Mouse (Mus musculus): ENCODE results near the gene E2f8. TPM values are rescaled to one million over a fixed set of nuclear protein-coding genes. Genes with fewer than 3 reads are reported as not detected.
A peak's percentile ranks its signal among the peaks of the same experiment; 100 is the strongest.

The E2f8 gene
- total RNA-seq, 2 experiments from 2014 or later = 1.0 to 1.3 TPM

DNA sequence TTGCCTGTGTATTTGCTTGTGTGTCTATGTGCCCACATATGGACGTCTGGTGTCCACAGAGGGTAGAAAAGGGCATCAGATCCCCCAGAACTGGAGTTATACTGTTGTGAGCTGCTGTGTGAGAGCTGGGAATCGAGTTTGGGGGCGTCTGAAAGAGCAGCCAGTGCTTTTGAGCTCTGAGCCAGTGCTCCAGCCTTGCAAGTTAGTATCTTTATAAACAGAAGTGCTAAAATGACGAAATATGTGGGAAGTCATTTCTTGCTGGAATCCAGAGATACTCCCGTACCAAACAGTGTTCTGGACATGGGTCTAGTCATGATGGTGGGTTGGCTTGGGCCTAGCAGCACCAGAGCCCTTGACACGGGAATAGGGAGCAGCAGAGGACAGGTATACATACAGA, 13.4 kb upstream of the E2f8 start:
- DNase-seq (ENCODE audit: extremely low spot score in 1 of 2, low spot score in 2 of 2) = no peak
- intact Hi-C loops (cut with DNase I) = loop anchor here (1.0 kb wide), 1 partner anchor 227 kb away; no protein-coding TSS in a partner anchor

DNA sequence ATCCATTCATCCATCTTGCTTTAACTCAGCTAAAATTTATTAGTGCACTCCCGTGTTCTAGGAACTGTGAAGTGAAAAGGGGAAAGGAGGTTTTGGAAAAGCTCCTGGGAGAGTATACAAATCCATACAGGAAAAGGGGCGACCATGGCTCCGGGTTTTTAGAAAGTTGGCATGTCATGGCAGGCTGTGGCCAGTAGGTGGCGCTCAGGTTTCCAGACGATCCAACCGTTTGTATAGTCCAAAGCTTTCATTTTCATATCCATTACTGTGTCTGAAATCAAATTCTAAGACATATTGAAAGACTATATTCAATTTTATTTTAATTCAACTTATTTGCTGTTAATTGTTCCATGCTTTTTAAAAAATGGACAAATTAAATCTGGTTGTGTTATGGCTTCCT, 12.8 kb upstream of the E2f8 start:
- peak; percentile 61 to 71 for DNase-seq (ENCODE audit: extremely low spot score in 1 of 2, low spot score in 2 of 2)
- intact Hi-C loops (cut with DNase I) = loop anchor here (1.0 kb wide), 1 partner anchor 227 kb away; no protein-coding TSS in a partner anchor

DNA sequence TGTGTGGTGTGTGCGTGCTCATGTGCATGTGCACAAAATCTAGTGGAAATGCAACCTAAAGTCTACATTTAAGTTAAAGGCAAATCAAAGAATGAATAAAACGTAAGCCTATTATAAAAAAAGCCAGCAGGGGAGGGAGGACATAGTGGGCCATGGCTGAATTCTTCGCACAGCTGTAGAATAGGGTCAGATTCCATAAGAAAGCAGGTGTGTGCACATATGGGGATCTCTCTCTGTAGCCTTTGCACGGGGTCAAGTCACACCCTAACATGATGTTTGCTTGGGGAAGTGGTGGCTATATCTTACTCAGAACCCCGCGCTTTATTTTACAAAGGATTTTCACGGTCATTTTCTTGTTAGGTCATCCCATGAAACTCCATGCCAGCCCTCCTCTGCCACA, 11.7 kb upstream of the E2f8 start:
- no peak for DNase-seq (ENCODE audit: extremely low spot score in 1 of 2, low spot score in 2 of 2)
- intact Hi-C loops (cut with DNase I) = no loop called here

DNA sequence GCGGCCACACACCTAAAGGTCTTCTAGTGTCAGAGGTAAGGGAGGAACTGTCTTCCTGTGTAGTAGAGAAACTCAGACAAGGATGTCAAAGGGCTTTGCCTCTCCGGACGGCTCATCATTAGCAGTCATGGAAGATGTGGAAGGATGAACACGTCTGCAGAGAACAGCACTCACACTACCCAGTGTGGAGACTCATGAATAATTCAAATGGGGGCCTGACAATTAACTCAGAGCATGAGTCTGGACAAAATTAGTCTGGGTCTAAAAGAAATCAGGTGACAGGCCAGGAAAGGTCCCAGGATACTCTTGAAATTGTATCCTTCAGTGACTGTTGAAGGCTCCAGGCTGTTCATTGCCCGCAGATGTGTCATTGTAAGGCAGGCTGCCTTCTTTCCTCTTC, 9.6 kb upstream of the E2f8 start:
- DNase-seq (ENCODE audit: extremely low spot score in 1 of 2, low spot score in 2 of 2) = no peak
- intact Hi-C loops (cut with DNase I) = no loop called here

DNA sequence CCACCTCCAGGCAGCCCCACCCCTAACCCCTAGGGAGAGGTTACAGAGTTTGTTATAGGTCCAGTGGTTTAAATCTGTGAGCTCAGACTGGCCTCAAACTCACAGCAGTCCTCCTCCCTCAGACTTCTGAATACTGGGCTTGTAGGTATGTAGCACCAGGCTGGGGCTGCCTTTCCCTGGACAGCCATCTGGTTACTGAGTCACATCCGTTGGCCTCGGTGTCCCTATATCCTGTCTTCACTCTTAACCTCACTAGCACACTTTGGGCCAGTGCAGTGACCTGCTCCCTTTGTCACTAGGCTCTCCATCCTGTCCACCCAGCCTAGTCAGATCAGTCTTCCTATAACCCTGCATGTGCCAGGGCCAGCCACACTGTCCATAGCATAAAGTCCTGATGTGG, 7.4 kb upstream of the E2f8 start:
- DNase-seq (ENCODE audit: extremely low spot score in 1 of 2, low spot score in 2 of 2) = no peak
- intact Hi-C loops (cut with DNase I) = no loop called here

DNA sequence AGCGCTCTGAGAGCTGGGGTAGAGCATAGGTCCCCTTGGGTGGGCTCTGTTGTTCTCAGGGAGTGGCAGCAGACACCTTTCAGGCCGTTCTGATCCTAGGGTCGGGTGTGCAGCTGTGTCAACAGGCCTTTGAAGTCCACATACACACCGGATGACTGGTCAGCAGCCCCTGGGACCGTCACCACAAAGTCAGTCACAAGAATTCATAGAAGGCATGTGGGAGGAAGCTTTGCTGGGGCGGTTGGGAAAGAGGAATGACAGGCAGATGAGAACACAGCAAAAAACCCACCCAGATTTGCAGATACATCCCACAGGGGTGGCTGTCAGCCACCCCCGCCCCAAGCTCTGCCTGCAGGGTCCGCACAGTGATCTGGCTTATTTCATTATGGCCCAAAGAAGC, 6.6 kb upstream of the E2f8 start:
- DNase-seq (ENCODE audit: extremely low spot score in 1 of 2, low spot score in 2 of 2) = peak in 1 of 2 experiments; percentile 51
- intact Hi-C loops (cut with DNase I) = no loop called here

DNA sequence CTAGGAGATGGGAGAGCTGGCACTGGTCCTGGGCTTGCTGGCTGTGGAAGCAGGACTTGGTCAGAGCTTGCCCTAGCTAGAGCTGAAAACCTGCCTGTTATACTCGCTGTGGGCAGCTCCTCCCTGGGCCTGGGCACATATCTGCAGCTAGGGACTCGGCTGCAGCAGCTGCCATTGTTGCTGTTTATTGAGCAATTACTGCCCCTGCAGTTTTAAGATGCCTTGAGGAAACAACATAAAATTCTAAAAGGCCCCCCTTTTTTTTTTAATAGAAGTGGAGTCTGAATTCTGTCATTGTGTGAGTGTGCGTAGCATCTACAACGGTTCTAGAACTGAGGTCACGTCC, 2.8 kb upstream of the E2f8 start:
- intact Hi-C loops (cut with DNase I) = no loop called here
- no peak for DNase-seq (ENCODE audit: extremely low spot score in 1 of 2, low spot score in 2 of 2)

DNA sequence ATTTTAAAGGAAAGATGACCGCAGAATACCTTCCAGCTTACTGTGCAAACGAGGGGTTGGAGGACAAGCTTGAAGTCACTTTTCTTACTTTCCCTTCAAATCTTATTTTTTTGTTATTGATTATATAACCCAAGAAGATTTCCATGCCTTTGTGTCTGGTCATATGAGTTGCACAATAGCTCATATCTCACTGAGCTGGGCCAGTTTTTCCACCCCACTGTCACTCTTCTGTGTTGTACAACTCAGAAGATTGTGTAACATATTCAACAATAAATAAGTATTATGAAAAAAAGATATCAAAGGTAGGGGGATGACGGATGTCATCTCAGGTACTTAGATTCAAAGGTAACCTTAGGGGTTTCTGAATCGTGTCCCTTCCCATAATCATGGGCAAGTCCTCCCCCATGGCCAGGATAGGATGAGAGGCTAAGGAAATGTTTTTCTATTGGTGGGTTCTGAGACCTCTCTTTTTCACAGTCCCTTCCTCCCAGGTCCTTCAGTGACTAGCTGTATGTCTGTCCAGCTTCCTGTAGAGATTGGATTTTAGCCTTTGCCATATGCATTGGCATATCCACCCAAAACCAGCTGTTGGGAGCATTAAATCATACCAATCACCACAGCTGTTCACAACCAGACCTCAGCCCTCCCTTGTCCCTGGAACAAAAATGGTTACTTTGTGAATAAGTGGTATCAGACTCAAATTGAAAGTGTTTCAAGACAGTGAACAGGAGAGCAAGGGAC, 2.3 kb upstream of the E2f8 start:
- intact Hi-C loops (cut with DNase I) = no loop called here

DNA sequence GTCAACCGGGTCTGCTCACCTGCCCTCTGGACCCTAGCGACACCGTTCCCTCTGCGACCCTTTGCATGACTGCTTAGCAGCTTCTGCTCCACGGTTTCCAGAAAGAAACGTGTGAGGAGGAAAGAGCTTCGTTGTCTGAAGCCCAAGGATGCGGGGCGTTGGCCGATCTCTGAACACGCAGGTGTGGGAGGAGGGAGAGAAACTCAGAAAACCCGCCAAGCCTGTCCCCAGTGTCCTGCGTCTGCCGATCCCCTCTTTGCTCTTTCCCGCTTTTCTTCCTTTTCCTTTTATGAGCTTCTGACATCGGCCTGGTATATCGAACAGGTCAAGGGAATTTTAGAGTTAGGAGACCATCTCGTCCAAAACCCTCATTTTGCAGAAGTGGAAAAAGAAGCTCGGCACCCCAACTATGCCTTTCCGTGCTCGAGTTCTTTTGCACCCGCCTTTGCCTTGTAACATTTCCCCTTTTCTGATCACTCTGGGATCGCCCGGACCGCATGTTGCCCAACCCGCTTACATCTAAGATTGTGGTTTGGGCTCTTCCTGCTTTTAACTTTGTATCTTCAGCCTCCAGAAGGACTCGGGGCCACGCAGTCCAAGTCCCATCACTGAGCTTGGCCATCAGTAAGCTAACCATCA, 694 bp upstream of the E2f8 start:
- no peak for DNase-seq (ENCODE audit: extremely low spot score in 1 of 2, low spot score in 2 of 2)
- intact Hi-C loops (cut with DNase I) = no loop called here

More for the DNA sequence above, 2.3 kb upstream of the E2f8 start:
- no peak for DNase-seq (ENCODE audit: extremely low spot score in 1 of 2, low spot score in 2 of 2)

DNA sequence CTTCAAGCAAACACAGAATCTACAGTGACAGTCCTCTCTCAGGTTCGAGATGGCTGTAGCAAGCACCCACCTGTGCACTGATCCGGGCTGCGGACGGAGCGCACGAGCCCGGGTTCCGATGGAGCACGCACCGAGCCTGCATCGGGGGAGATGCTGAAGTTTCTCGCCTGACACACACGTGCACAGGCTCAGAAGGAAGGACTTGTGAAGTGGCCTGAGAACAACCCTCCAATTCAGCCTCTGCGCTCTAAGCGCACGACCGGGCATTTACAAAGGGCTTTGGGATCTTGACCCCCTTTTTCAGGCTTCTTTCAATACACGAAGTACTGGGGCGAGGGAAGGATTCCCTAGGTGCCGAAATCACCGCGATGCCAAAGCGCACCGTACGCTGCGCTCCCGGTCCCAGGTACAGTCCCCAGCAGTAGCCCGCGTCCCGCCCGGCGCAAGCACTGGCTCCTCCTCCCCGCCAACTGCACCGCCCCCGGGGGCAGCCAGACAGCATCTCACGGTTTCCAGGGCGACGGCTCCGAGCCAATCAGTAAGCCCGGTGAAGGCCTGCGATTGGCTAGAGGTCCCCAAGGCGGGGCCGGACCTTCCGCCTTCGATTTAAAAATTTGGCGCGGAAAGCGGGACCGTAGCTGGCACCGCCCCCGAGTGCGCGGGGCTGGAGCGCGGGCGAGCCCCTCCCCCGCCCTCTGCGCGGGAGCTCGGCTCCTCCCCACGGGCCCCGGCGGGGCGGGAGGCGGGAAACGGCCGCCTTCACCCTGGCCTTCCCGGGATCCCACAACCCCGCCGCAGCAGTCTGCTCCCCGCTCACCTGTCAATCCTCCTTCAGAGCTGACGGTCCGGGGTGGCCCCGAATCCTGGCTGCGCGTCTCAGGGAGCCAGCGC, 560 bp downstream of the E2f8 start:
- peak; percentile 96 to 99 for DNase-seq (ENCODE audit: extremely low spot score in 1 of 2, low spot score in 2 of 2)
- intact Hi-C loops (cut with DNase I) = no loop called here

DNA sequence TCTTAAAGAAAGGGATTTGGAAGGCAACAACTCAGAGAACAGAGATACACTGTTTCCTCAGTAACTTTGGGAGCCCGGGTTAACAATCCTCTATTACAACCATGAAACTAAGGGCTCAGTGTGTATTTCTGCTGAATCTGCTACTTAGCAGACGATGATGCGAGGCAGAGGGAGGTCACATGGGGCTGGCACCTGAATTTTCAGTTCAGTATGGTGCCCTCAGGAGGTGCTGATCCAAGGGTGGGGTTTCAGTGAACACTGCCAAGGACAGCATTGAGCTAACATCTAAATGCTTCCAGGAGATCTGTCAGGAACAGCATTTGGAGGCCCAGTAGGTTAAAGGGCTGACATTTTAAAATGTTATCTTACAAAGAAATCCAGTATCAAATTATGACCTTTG, 1.8 kb downstream of the E2f8 start:
- intact Hi-C loops (cut with DNase I) = loop anchor here (5.0 kb wide), 1 partner anchor 47 kb away; no protein-coding TSS in a partner anchor
- no peak for DNase-seq (ENCODE audit: extremely low spot score in 1 of 2, low spot score in 2 of 2)

DNA sequence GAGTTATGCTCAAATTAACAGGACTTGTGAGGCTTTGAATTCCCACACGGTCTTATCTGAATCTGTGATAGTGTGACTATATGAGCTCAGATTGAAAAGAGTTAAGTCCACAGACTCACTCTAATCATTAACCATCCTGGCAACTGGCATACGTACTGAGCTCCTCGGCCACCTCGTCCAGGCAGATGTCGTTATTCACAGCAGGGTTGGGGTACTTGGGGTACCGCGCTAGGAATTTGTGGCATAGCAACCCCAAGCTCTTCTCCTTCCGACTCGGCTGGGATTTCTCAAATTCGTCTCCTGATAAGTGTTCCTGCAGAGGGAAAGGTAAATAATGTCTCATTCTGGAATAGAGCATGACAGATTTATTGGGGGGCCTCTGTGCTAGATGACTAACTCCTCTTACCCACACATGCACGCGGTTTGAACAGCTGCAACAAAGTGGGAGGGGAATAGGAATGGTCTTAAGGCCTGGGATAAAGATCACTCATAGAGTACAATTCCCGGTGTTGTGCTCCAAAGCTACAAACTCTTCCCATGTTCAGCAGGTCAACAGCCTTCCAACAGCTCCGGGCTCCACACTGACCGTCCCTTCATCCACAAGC, 3.5 kb downstream of the E2f8 start:
- no peak for DNase-seq (ENCODE audit: extremely low spot score in 1 of 2, low spot score in 2 of 2)

DNA sequence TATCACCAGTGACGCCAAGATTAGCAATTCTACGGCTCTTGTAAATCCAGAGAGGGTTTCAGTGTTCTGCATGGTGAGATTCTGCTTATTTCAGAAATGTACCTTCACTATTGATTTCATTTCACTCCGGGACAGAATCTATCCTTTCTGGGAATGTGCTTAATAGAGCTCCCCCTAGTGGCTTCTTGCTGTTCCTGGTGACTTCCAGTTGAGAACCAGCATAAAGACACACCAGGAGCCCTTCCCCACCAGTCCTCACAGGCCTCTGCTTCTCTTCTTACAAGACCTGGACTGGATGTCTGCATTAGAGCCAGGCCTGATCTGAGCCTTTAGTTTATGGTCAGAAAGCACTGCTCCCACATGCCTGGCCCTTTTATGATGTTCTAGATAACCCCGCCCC, 4.9 kb downstream of the E2f8 start:
- intact Hi-C loops (cut with DNase I) = loop anchor here (2.0 to 5.0 kb wide), 2 partner anchors 44 to 126 kb away; no protein-coding TSS in a partner anchor

More for the DNA sequence above, 3.5 kb downstream of the E2f8 start:
- intact Hi-C loops (cut with DNase I) = loop anchor here (2.0 to 5.0 kb wide), 2 partner anchors 46 to 127 kb away; no protein-coding TSS in a partner anchor

DNA sequence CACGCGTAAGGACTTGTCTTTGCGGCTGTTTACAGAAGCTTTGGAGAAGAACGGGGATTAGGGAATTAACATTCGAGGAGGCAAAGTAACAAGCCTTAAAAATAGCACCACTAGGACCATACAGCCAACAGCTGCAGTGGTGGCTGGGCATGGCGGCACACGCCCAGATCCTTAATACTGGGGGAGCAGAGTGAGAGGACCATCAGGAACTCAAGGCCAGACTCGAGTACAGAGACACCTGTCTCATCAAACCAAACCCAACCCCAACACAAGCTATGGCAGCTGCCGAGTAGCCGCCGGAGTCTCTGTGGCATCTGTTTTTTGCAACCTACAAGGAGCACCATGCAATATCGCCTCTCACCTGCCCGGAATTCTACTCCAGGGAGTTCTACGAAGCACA, 6.3 kb downstream of the E2f8 start:
- intact Hi-C loops (cut with DNase I) = loop anchor here (5.0 kb wide), 1 partner anchor 43 kb away; no protein-coding TSS in a partner anchor
- DNase-seq (ENCODE audit: extremely low spot score in 1 of 2, low spot score in 2 of 2) = no peak

More for the DNA sequence above, 4.9 kb downstream of the E2f8 start:
- DNase-seq (ENCODE audit: extremely low spot score in 1 of 2, low spot score in 2 of 2) = peak in 1 of 2 experiments; percentile 49

DNA sequence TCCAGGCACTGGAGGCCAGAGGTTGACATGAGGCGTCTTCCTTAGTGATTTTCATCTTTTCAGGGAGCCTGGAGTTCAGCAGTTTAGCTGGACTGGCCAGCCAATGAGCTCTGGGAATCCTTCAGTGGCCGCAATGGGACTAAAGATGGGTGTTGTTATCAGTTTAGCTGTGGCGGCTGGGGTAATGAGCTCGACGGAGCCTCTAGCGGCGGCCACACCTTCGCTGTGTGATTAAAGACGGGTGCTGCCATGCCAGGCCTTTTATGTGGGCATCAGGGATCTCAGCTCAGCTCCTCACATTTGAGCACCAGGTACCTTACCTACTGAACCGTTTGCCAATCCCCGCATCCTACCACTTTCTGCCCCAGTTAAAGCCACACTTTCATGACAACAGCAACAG, 10.1 kb downstream of the E2f8 start:
- intact Hi-C loops (cut with DNase I) = loop anchor here (5.0 kb wide), 1 partner anchor 54 kb away; no protein-coding TSS in a partner anchor
- no peak for DNase-seq (ENCODE audit: extremely low spot score in 1 of 2, low spot score in 2 of 2)

DNA sequence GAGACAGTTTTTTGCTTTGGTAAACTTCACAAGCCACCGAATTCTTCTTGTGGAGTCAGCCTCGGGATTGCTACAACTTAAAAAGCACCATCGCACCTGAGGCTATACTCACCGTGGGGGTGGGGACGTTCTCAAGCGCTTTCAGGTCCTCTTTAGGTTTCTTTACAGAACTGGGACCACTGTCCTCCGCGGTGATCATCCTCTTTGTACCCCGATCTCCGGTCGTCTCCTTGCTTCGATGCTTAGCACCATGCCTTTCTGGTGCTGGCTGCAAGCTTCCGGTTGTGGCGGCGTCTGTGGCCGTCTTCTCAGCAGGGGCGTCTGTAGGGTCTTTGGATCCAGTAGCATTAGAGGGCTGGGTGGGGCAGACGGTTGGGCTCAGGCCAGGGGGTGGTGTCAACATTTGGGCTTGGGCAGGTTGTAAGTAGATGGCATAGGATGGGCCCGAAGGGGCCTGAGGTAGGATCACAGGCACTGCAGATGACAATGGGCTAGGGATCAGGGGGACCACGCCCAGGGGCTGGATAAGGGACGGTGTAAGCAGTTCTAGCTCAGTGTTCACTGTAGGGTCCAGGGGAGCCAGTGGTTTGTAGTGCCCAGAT, 10.7 kb downstream of the E2f8 start:
- no peak for DNase-seq (ENCODE audit: extremely low spot score in 1 of 2, low spot score in 2 of 2)
- intact Hi-C loops (cut with DNase I) = loop anchor here (5.0 kb wide), 1 partner anchor 53 kb away; no protein-coding TSS in a partner anchor

DNA sequence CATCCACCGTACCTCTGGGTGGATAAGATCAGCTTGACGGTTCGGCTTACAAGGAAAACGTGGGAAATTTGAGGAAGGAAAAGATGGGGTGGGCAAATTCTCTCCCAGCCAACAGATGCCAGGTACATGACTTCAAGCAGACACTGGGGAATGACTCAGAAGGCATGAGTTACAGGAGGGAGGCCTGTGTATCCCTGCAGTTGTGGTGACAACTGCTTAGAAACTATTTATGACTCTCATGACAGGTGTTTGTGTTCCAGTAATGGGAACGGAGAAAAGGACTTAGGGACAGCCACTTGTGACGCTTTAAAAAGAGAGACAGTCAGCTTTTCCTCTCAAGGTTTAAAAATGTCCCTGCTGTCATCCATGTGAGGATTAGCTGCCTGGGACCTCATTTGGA, 11.3 kb downstream of the E2f8 start:
- intact Hi-C loops (cut with DNase I) = loop anchor here (5.0 kb wide), 1 partner anchor 53 kb away; no protein-coding TSS in a partner anchor
- no peak for DNase-seq (ENCODE audit: extremely low spot score in 1 of 2, low spot score in 2 of 2)

DNA sequence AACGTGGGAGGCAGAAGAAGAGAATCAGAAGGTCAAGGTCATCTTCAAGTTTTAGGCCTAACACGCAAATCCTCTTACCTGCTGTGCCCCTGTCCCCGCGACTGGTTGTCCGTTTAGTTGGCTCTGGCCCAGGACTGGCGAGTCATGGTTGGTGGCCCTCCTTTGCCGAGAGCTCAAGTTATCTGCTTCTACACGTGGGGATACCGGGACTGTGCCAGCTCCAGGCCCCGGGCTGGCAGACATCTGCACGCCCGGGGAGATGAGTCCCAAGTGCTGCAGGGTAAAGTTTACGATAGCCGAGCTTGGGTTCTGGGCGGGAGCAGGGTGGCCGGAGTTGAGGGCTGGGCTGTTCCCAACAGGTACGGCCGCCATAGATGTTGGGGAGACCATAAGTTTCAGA, 13.8 kb downstream of the E2f8 start:
- intact Hi-C loops (cut with DNase I) = no loop called here

More for the DNA sequence above, 13.8 kb downstream of the E2f8 start:
- no peak for DNase-seq (ENCODE audit: extremely low spot score in 1 of 2, low spot score in 2 of 2)

Measured in left cerebral cortex, postnatal 10 days (tissue).